Mouse (Mus musculus): Measurements from ENCODE around the gene Tgoln1. TPM values are rescaled to one million over a fixed set of nuclear protein-coding genes. Genes with fewer than 3 reads are reported as not detected.

Tgoln1 gene
- total and polyA plus RNA-seq, 3 experiments: 29.0 to 68.0 (median 60.1) TPM

DNA sequence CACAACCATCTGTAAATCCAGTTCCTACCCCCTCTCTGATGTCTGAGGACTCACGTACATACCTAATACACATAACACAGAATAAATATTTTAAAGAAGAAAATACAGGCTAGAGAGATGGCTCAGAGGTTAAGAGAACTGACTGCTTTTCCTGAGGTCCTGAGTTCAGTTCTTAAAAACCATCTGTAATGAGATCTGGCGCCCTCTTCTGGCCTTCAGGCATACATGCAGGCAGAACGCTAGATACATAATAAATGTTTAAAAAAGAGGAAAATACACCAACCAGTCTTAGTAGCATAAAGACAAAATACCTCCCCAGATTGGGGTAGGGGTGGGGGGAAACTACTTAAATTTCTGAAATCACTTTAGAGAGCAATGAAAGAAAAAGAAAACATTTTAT lies 41.2 kb upstream of the Tgoln1 start:
- H3K27me3 ChIP-seq (ENCODE audit: control insufficient read depth, insufficient read depth, low read length): no peaks in the 10 kb centered on the region
- H3K79me2 ChIP-seq (replicated peaks; ENCODE audit: control insufficient read depth, insufficient read depth, low read length): no peaks in the 10 kb centered on the region
- H3K9ac ChIP-seq (ENCODE audit: low read depth, low read length): no peak overlapping the region
- WGBS: 57% methylated on average over 3 of the region's 3 CpGs
- peaks cover 2% of the 10 kb centered on the region; the same call in 1 of the 2 replicates for H3K36me3 ChIP-seq (ENCODE audit: control insufficient read depth, insufficient read depth, low read length)
- H3K4me3 ChIP-seq: no peak overlapping the region
- TF ChIP-seq CTCF (IDR thresholded peaks at IDR 0.05): peak; percentile 89
- TF ChIP-seq EP300 (IDR thresholded peaks at IDR 0.05; ENCODE audit: insufficient read depth, low read depth, low read length): no peak
- no peak for DNase-seq
- H3K4me1 ChIP-seq (ENCODE audit: control insufficient read depth, insufficient read depth, low read length): peaks cover 28% of the 10 kb centered on the region
- no peak overlapping the region for H3K27ac ChIP-seq
- intact Hi-C loops (cut with DNase I): no loop called here

DNA sequence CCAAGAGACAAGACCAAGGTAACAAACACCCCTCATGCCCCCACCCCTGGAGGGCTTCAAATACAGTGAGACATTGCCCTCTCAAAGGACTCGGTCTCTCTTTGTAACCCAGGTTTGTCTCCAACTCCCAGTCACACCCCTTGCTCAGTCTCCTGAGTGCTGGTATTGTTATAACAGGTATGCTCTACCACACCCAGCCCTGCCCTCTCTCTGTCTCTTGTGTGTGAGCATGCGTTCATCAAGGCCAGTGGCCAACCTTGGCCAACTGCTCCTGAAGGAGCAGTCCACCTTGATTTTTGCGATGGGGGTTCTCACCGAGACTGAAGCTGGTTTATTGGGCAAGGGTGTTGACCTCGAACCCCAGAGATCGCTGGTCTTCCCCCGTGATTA lies 39.2 kb upstream of the Tgoln1 start:
- H3K27ac ChIP-seq: peak overlapping the region; percentile 77
- H3K36me3 ChIP-seq (ENCODE audit: control insufficient read depth, insufficient read depth, low read length): peaks cover 2% of the 10 kb centered on the region; the same call in 1 of the 2 replicates
- intact Hi-C loops (cut with DNase I): no loop called here
- TF ChIP-seq POLR2A (IDR thresholded peaks at IDR 0.05; ENCODE audit: insufficient read depth, low read depth, low read length) (no peak), CTCF (IDR thresholded peaks at IDR 0.05) (no peak), EP300 (IDR thresholded peaks at IDR 0.05; ENCODE audit: insufficient read depth, low read depth, low read length) (no peak)
- H3K27me3 ChIP-seq (ENCODE audit: control insufficient read depth, insufficient read depth, low read length): no peaks in the 10 kb centered on the region
- H3K4me3 ChIP-seq: no peak overlapping the region
- DNase-seq: no peak
- H3K9ac ChIP-seq (ENCODE audit: low read depth, low read length): no peak overlapping the region
- H3K4me1 ChIP-seq (ENCODE audit: control insufficient read depth, insufficient read depth, low read length): peaks cover 22% of the 10 kb centered on the region
- H3K79me2 ChIP-seq (replicated peaks; ENCODE audit: control insufficient read depth, insufficient read depth, low read length): no peaks in the 10 kb centered on the region
- WGBS: 82% methylated on average over 7 of the region's 7 CpGs

DNA sequence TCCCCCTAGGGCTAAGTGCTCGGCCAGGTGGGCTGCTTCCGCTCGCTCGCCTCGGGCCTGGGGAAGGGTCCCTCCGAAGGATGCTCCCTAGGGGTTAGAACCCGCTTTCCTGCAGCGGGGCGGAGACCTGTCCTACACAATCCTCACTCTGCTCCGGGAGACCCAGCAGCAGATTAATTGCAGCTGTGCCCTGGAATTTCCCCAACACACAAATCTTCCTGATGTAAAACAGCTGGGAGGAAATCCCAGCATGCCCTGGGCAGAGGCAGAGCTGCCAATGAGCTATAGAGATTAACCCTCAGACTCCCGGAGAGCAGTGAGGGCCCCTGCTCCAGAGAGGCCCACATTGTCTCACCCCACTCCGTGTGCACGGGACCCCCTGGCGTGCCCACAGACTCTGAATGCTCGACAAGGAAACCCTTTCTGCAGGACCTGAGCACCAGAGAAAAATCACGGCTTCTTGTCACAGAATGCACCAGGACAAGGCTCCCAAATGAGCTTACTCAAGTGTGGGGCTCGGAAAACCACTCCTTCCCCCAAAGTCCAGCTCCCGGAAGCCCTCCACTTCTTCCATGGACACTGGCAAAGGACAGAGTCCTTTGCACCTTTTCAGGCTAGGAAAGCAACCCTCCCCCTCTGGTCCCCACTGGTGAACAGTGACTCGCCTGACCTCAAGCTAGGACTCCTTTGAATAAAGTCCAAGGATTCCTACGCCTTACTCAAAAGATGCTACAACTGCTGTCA lies 38.7 kb upstream of the Tgoln1 start:
- Histone ChIP-seq H3K36me3 (ENCODE audit: control insufficient read depth, insufficient read depth, low read length) (peaks cover 2% of the 10 kb centered on the region; the same call in 1 of the 2 replicates), H3K4me1 (ENCODE audit: control insufficient read depth, insufficient read depth, low read length) (peaks cover 20% of the 10 kb centered on the region), H3K4me3 (peak overlapping the region; percentile 58), H3K27ac (peak overlapping the region; percentile 77), H3K27me3 (ENCODE audit: control insufficient read depth, insufficient read depth, low read length) (no peaks in the 10 kb centered on the region), H3K9ac (ENCODE audit: low read depth, low read length) (peak overlapping the region; percentile 40), H3K79me2 (replicated peaks; ENCODE audit: control insufficient read depth, insufficient read depth, low read length) (no peaks in the 10 kb centered on the region)
- peak; percentile 82 to 83 for DNase-seq
- TF ChIP-seq POLR2A (IDR thresholded peaks at IDR 0.05; ENCODE audit: insufficient read depth, low read depth, low read length) (peak; percentile 41; the same call in 1 of the 2 replicates), CTCF (IDR thresholded peaks at IDR 0.05) (no peak), EP300 (IDR thresholded peaks at IDR 0.05; ENCODE audit: insufficient read depth, low read depth, low read length) (peak; percentile 93)
- 23% methylated on average over 20 of the region's 20 CpGs for WGBS
- intact Hi-C loops (cut with DNase I): no loop called here

DNA sequence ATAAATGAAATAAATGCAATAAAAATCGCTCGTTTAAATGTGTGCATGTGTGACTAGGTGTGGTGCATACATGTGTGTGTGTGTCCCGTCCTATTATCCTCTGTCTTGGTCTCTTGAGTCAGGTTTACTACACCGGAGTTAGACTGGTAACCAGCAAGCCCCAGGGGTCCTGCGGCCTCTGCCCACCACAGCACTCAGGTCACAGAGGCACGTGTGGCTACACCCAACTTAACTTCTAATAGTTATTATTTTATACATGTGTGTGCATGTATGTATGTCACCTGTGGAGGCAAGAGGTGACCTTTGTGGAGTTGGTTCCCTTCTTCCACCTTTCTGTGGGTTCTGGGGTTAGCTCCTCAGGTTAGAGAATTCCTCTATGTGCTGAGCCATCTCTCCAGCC lies 37.6 kb upstream of the Tgoln1 start:
- intact Hi-C loops (cut with DNase I): no loop called here

DNA sequence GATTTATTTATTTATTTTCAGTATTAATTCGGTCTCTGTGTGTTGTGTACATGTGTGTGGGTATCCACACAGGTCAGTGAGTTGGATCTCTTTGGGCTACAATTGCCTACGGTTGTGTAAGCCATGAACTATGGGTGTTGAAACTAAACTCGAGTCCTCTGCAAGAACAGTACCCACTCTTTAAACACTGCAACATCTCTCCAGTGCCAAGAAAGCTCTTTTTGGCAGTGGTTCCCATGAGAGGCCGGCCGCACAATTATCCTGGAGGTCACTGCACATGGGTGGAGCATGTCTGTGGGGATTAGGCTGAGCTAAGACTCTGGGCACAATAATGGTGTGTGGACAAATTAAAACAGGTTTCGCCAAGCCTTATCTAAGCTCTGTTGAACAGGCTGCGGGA lies 36.6 kb upstream of the Tgoln1 start:
- intact Hi-C loops (cut with DNase I): no loop called here
- TF ChIP-seq POLR2A (IDR thresholded peaks at IDR 0.05; ENCODE audit: insufficient read depth, low read depth, low read length) (no peak), EP300 (IDR thresholded peaks at IDR 0.05; ENCODE audit: insufficient read depth, low read depth, low read length) (0 out of 2 replicates have a peak, but pooled peaks have one; percentile 23)
- H3K9ac ChIP-seq (ENCODE audit: low read depth, low read length): no peak overlapping the region
- no peaks in the 10 kb centered on the region for H3K79me2 ChIP-seq (replicated peaks; ENCODE audit: control insufficient read depth, insufficient read depth, low read length)
- DNase-seq: peak; percentile 56 to 74
- peak overlapping the region; percentile 34 for H3K27ac ChIP-seq
- H3K27me3 ChIP-seq (ENCODE audit: control insufficient read depth, insufficient read depth, low read length): no peaks in the 10 kb centered on the region
- peaks cover 2% of the 10 kb centered on the region; the same call in 1 of the 2 replicates for H3K36me3 ChIP-seq (ENCODE audit: control insufficient read depth, insufficient read depth, low read length)
- 21% methylated on average over 7 of the region's 7 CpGs for WGBS
- no peak overlapping the region for H3K4me3 ChIP-seq
- peaks cover 13% of the 10 kb centered on the region for H3K4me1 ChIP-seq (ENCODE audit: control insufficient read depth, insufficient read depth, low read length)

More for the DNA sequence above, 37.6 kb upstream of the Tgoln1 start:
- no peaks in the 10 kb centered on the region for H3K27me3 ChIP-seq (ENCODE audit: control insufficient read depth, insufficient read depth, low read length)
- peaks cover 2% of the 10 kb centered on the region; the same call in 1 of the 2 replicates for H3K36me3 ChIP-seq (ENCODE audit: control insufficient read depth, insufficient read depth, low read length)
- peak overlapping the region; percentile 77 for H3K27ac ChIP-seq
- TF ChIP-seq CTCF (IDR thresholded peaks at IDR 0.05): no peak
- WGBS: 96% methylated on average over 6 of the region's 6 CpGs
- peaks cover 13% of the 10 kb centered on the region for H3K4me1 ChIP-seq (ENCODE audit: control insufficient read depth, insufficient read depth, low read length)
- H3K9ac ChIP-seq (ENCODE audit: low read depth, low read length): no peak overlapping the region
- no peak for DNase-seq
- no peaks in the 10 kb centered on the region for H3K79me2 ChIP-seq (replicated peaks; ENCODE audit: control insufficient read depth, insufficient read depth, low read length)
- no peak overlapping the region for H3K4me3 ChIP-seq

DNA sequence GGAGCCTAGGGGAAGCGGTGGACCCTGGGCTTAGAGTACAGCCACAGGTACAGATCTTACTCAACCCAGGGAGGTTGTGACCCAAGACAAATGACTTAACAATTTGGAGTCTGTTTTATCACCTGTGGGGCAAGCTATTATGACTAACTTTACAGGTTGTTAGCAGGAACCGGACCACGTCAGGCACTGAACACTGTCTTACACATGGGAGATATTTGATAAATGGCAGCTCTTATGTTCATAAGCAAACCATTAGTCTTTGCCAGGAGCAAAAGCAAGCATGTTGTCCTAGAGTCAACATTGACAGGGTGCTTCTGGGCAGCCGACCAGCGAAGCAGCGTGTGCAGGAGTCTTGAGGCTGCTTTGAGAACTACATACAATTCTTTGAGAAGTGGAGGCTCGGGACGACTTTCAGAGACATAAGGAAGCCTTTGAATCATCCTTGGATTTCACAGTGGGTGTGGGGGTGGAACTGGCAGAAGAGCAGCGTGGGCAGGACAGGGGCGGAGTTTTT lies 33.6 kb upstream of the Tgoln1 start:
- TF ChIP-seq CTCF (IDR thresholded peaks at IDR 0.05) (no peak), EP300 (IDR thresholded peaks at IDR 0.05; ENCODE audit: insufficient read depth, low read depth, low read length) (no peak), POLR2A (IDR thresholded peaks at IDR 0.05; ENCODE audit: insufficient read depth, low read depth, low read length) (no peak)
- intact Hi-C loops (cut with DNase I): no loop called here
- Histone ChIP-seq H3K4me3 (no peak overlapping the region), H3K36me3 (ENCODE audit: control insufficient read depth, insufficient read depth, low read length) (peaks cover 2% of the 10 kb centered on the region; the same call in 1 of the 2 replicates), H3K4me1 (ENCODE audit: control insufficient read depth, insufficient read depth, low read length) (peaks cover 8% of the 10 kb centered on the region), H3K27me3 (ENCODE audit: control insufficient read depth, insufficient read depth, low read length) (no peaks in the 10 kb centered on the region), H3K9ac (ENCODE audit: low read depth, low read length) (no peak overlapping the region), H3K27ac (no peak overlapping the region), H3K79me2 (replicated peaks; ENCODE audit: control insufficient read depth, insufficient read depth, low read length) (no peaks in the 10 kb centered on the region)
- WGBS: 78% methylated on average over 10 of the region's 10 CpGs
- DNase-seq: no peak
